Mouse (Mus musculus) C2C12 (cell line): ENCODE data around the gene Itgax. TPM values are rescaled to one million over a fixed set of nuclear protein-coding genes. Genes with fewer than 3 reads are reported as not detected.
"Not testable (repeated sequence)": the region's sequence is repeated elsewhere in the genome, so short reads cannot be mapped to it uniquely, and the experiment has no call there.

ENCODE experiments used
- H3K27me3 ChIP-seq: one replicate; pipeline ENCODE4 v1.6.1; 2011; ENCODE audit not compliant: control insufficient read depth, insufficient read depth, insufficient read length
- H3K36me3 ChIP-seq: one replicate; pipeline ENCODE4 v1.6.1; 2011; ENCODE audit not compliant: control insufficient read depth, insufficient read depth
- H3K4me3 ChIP-seq: one replicate; pipeline ENCODE4 v1.5.1; 2011; ENCODE audit warnings: mild to moderate bottlenecking, control low read depth; ENCODE audit not compliant: poor library complexity, insufficient read depth, severe bottlenecking
- H3K79me2 ChIP-seq: one replicate; pipeline ENCODE4 v1.6.1; 2011; ENCODE audit not compliant: control insufficient read depth, insufficient read depth
- H3K79me3 ChIP-seq: one replicate; pipeline ENCODE4 v1.6.1; 2011; ENCODE audit warnings: low read depth, control low read depth
- H3ac ChIP-seq: one replicate; pipeline ENCODE3; 2011; ENCODE audit warnings: low read depth; ENCODE audit not compliant: control insufficient read depth, insufficient read length
- CEBPB ChIP-seq: IDR thresholded peaks from one replicate; pipeline ENCODE4 v1.6.1; 2011; ENCODE audit warnings: low read depth, mild to moderate bottlenecking, control low read depth, moderate library complexity
- CTCF ChIP-seq: IDR thresholded peaks from one replicate; pipeline ENCODE4 v1.5.1; 2011; ENCODE audit not compliant: control insufficient read depth, insufficient read depth, insufficient read length
- FOSL1 ChIP-seq: IDR thresholded peaks from one replicate; pipeline ENCODE4 v1.8.0; 2011; ENCODE audit warnings: mild to moderate bottlenecking, low read length; ENCODE audit not compliant: poor library complexity, insufficient read depth, severe bottlenecking
- MAX ChIP-seq: IDR thresholded peaks from one replicate; pipeline ENCODE4 v1.6.1; 2011; ENCODE audit warnings: mild to moderate bottlenecking, control low read depth
- MYOD1 ChIP-seq: IDR thresholded peaks from one replicate; pipeline ENCODE4 v1.6.1; 2011; ENCODE audit warnings: low read depth; ENCODE audit not compliant: control insufficient read depth, insufficient read length
- MYOG ChIP-seq: IDR thresholded peaks from one replicate; pipeline ENCODE4 v1.6.1; 2011; ENCODE audit not compliant: control insufficient read depth, insufficient read length; ENCODE audit errors: extremely low read depth
- USF1 ChIP-seq: IDR thresholded peaks from one replicate; pipeline ENCODE4 v1.6.1; 2011; ENCODE audit warnings: low read depth, mild to moderate bottlenecking, control low read depth, moderate library complexity
- polyA plus RNA-seq: library from polyadenylated mRNA; unstranded; fragments of >200 nt; fragmentation: generic; extraction: Trizol; gene quantifications from one replicate; pipeline ENCODE4 v1.2.1, GENCODE M21; 2012; ENCODE audit warnings: missing spikeins

Gene Itgax
- polyA plus RNA-seq, 1 experiment, result not detected

DNA sequence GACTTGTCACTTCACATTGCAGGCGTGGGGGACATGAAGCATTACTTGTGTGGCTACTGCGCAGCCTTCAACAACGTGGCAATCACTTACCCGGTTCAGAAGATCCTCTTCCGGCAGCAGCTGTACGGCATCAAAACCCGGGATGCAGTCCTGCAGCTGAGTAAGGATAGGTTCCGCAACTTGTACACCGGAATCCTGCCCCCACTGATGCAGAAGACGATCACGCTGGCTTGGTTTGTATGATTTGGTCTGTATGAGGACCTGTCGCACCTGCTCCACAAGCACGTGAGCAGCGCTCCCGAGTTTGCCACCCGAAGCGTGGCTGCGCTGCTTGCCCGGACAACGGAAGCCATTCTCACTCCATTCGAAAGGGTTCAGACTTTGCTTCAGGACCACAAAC, 24.7 kb downstream of the Itgax start, which contains the start of gene Itgad:
TSS of gene Itgad (plus strand) at position 301 of the 400 bp plus-strand sequence.
- Histone ChIP-seq H3K4me3 (no peak within 1 kb of the TSS), H3K79me3 (no peaks in the 10 kb centered on the region), H3ac (no peak within 1 kb of the TSS), H3K27me3 (peaks cover 30% of the 10 kb centered on the region), H3K79me2 (no peaks in the 10 kb centered on the region), H3K36me3 (no peaks in the 10 kb centered on the region)
- TF ChIP-seq MYOD1, result no peak
- no peak for TF ChIP-seq MAX
- no peak for TF ChIP-seq FOSL1
- TF ChIP-seq MYOG, result no peak
- TF ChIP-seq USF1, result no peak
- no peak for TF ChIP-seq CTCF
- TF ChIP-seq CEBPB, result no peak

DNA sequence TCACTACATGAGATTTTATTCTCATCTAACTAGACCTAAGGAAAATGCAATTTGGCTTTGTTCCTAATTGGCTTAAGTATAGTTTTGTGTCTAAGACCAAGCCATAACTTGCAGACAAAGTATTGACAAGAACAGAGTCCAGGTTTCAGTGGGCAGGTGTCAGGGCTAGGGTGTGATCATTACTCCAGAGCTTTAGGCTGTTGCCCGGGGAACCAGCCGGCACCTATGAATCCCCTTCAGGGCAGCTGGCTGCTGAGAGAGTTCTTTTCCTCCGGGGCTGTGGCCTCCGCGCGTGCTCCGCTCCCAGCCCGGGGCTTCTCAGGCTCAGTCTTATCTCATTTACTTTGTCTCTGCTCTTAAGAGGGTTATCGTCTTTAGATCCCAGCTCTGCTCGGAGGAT, 25.6 kb downstream of the Itgax start:
- no peak for TF ChIP-seq MYOD1
- no peak for TF ChIP-seq USF1
- no peak for TF ChIP-seq MYOG
- Histone ChIP-seq H3K36me3 (no peaks in the 10 kb centered on the region), H3ac (no peak overlapping the region), H3K79me3 (no peaks in the 10 kb centered on the region), H3K4me3 (no peak overlapping the region), H3K79me2 (no peaks in the 10 kb centered on the region), H3K27me3 (peaks cover 26% of the 10 kb centered on the region)

DNA sequence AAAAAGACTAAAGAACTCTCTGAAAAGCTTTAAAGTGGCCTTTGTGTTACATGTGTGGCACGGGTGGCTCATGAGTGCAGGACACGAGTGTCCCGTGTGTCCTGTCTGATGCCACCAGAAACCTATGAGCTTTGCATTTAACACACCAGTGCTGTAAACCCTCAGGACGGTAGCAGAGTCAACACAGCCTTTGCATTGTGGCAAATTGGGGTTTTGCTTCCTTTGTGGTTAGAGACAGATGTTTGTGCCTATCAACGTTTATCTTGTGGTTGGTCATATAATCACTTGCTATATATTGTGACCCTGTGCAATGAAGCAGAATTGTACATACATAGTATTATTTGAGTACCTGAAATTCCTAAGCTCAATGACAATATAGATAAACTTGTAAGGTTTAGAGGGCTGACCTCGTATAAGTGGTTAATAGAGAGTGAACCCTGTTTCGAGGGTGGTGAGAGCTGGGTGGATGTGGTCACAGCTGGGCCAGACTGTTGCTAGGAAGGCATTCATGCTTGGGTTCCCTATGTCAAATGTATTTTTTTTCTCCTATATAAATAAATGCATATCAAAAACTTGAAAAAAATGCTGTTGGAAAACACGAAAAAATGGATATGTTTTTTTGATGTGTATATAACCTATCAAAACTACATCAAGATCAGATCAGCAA, 29.5 kb downstream of the Itgax start:
- H3ac ChIP-seq, H3K36me3 ChIP-seq, H3K79me2 ChIP-seq, H3K79me3 ChIP-seq, H3K4me3 ChIP-seq, H3K27me3 ChIP-seq: not testable (repeated sequence)

DNA sequence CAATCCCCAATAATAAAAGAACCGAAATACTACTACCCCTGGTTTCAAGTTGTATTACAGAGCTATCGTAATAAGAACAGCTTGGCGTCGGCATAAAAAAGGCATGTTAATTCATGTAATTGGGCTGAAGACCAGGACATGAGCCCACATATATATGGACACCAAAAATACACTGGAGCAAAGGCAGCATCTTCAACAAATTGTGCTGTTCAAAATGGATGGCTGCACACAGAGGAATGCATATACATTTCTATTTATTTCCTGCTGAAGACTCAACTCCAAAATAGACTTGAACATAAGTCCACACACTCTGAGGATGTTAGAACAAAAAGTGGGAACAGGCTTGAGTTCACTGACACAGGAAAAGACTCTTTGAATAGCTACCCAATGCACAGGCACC, 34.7 kb downstream of the Itgax start:
- TF ChIP-seq MYOD1 (no peak), FOSL1 (no peak), MAX (no peak), USF1 (no peak)
- H3K4me3 ChIP-seq, result no peak overlapping the region
- H3K79me2 ChIP-seq, result no peaks in the 10 kb centered on the region
- H3K79me3 ChIP-seq, result no peaks in the 10 kb centered on the region
- no peaks in the 10 kb centered on the region for H3K36me3 ChIP-seq
- peaks cover 3% of the 10 kb centered on the region for H3K27me3 ChIP-seq
- no peak overlapping the region for H3ac ChIP-seq

DNA sequence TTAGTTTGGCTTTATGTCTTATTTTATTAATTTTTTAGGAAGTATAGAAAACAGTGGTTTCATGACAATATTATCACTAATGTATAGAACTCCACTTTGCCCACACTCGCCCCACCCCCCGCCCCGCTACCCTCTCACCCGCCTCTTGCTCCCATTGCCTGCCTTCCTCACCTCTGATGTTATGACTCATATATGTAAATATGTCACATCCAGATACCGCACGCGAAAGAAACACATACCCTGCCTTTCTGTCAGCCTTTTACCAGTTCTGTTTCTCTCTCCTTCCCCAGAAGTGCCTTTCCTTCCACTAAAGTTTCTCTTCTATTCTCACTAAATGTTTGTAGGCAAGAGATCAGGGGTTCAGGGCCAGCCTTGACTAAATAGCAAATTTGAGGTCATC, 37.0 kb downstream of the Itgax start:
- TF ChIP-seq MAX (no peak), MYOD1 (no peak), USF1 (no peak), CTCF (no peak), CEBPB (no peak), MYOG (no peak), FOSL1 (no peak)
- peaks cover 3% of the 10 kb centered on the region for H3K27me3 ChIP-seq
- no peaks in the 10 kb centered on the region for H3K79me3 ChIP-seq
- H3K4me3 ChIP-seq, result no peak overlapping the region
- no peaks in the 10 kb centered on the region for H3K36me3 ChIP-seq
- no peaks in the 10 kb centered on the region for H3K79me2 ChIP-seq
- H3ac ChIP-seq, result no peak overlapping the region

DNA sequence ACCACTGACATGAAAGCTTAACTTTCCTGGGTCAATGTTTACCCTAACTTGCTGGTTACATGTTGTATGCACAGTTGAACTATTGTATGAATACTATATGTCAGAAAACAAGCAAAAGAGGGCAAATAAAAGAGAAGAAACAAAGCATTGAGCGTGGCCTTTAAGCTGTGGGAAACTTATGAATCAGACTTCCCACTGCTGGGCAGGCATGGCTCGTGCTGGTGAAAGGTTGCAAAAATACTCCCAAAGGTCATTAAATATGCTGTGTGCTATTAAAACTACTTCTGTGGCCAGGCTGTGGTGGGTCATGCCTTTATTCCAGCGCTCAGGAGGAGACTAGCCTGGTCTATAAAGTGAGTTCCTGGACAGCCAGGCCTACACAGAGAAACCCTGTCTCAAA, 40.6 kb downstream of the Itgax start:
- no peak overlapping the region for H3K4me3 ChIP-seq
- H3K27me3 ChIP-seq, result peaks cover 7% of the 10 kb centered on the region
- H3K79me2 ChIP-seq, result no peaks in the 10 kb centered on the region
- TF ChIP-seq USF1 (no peak), MAX (no peak), MYOD1 (no peak), MYOG (no peak), FOSL1 (no peak), CTCF (no peak), CEBPB (no peak)
- H3K79me3 ChIP-seq, result no peaks in the 10 kb centered on the region
- no peak overlapping the region for H3ac ChIP-seq
- no peaks in the 10 kb centered on the region for H3K36me3 ChIP-seq
